Mouse (Mus musculus): Measurements from ENCODE around the gene Cldnd2.

DNA sequence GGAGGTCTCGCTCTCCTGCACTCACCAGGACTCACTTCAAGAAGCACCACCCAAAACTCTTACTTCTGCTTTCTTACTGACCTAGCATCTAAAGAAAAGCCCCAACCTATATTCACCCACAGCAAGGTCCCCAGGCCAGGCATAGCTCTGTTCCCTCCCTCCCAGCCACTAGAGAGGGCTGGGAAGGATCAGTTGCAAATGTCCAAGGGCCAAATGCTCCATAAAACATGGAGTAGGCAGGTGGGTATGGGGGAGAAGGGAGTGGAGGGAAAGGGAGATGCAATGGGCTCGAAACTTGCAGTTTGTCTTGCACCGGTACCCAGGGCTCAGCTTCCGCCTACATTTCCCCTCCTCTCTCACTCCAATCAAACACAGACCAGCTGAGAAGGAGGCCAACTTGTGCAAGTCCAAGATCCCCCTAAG is 32.4 kb upstream of the Cldnd2 start, which contains the start of gene Siglecg:
- TF ChIP-seq ZC3H11A (IDR thresholded peaks at IDR 0.05; ENCODE audit: borderline replicate concordance, low read depth, low read length) (no peak), CHD2 (IDR thresholded peaks at IDR 0.05; ENCODE audit: low read depth, low read length) (no peak), ZNF384 (IDR thresholded peaks at IDR 0.05; ENCODE audit: low read depth, low read length) (no peak)
